Mouse (Mus musculus) embryo, embryonic 11.5 days (tissue): ENCODE results near the gene Esyt3.
A peak's percentile ranks its signal among the peaks of the same experiment; 100 is the strongest.

Experiments
- DNase-seq: peaks from one replicate; pipeline ENCODE4 v3.0.0-alpha.2; 2012; ENCODE audit warnings: low read depth, low spot score

The Esyt3 gene

GRCm38 (mm10) chr9:99357921-99358692, at the start of gene Esyt3:
Esyt3 (minus strand) TSS chr9:99358557.
- no peak for DNase-seq

GRCm38 (mm10) chr9:99401288-99401974, 43.1 kb upstream of the Esyt3 start:
- no peak for DNase-seq

- DNase-seq: no peak
Observed at GRCm38 (mm10) chr9:99400781-99401180, 42.4 kb upstream of the Esyt3 start.

DNA sequence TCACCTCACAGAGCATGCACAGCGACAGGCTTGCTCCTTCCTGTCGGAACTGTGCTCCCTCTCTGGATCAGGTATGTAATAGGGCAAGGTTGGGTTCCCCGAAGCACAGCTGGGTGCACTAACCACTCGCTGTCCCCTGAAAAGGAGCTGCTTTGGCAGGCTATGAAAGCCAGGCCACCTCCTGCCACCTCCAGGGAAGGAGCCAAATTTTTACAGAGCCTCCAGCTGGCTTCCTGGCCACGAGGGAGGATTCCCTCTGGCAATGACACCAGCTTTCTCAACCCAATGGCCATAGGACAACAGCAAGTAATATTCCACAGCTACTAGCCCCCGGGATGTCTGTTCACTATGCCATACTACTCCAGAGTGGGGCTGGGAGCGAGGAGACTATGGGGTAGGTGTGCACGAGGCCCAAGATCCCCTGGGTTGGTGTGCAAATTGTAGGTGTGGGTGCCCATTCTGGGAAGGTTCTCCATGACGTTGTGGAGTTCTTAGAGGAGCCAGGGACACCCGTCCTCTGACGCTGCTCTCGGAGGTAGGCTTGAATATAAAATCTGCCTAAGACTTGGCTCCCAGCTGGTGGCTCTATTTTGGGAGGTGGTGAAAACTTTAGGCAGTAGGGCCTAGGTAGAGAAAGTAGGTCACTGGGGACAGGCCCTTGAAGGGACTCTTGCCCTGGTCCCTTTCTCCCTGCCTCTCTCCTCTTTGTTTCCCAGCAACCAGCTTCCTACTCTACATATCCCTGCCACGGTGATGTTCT, 38.9 kb upstream of the Esyt3 start:
- DNase-seq: no peak

DNA sequence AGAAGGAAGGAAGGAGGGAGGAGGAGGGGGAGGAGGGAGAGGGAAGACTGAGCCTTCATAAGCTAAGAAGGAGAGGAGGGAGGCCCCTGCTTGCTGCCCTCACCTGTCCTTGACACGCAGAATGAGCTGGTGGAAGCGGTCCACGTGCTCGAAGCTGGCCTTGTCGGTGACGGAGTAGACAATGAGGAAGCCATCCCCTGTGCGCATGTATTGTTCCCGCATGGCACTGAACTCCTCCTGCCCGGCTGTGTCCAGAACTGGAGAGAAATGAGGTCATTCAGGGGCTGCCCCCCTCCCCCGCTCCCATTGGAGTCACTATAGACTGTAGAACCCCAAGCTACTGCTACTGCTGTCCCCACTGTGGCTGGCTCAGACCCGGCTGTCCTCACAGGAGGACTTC, 36.0 kb upstream of the Esyt3 start:
- DNase-seq: no peak

DNA sequence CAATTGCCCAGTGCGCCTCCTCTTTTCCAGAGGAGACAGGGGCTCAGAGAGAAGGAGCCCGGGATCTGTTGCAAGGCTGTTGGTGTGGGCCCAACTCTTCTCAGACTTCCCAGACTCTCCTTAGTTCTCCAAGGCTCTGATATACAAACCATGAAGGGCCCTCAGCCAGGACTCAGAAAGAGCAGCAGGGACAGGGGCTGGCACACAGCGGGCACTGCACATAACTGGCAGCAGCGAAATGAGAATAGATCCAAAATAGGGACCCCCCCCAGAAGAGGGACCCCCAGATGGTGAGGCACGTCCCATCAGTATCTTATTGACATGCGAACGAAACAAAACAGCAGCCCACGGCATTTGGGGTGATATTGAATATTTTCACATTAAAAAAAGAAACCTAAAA, 34.8 kb upstream of the Esyt3 start:
- DNase-seq: no peak

- no peak for DNase-seq
Observed at GRCm38 (mm10) chr9:99391557-99391956, 33.2 kb upstream of the Esyt3 start.

DNA sequence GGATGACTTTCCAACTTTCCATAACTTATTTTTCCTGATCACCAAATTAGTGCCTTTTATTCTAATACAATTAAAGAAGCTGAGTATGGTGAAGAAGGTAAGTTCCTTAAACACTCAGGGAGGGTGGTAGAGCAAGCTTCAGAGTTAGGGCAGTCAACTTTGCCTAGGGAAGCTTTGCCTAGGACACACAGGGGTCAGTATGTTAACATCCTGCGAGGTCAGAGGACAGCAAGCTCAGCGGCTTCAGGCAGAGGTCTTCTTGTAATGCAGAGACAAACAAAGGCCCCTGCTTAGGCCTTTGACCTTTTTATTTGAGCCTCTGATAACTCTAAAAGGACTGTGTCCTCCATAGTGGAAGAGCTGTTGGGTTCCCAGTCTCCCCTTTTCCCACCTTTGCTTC, 32.4 kb upstream of the Esyt3 start:
- no peak for DNase-seq

DNA sequence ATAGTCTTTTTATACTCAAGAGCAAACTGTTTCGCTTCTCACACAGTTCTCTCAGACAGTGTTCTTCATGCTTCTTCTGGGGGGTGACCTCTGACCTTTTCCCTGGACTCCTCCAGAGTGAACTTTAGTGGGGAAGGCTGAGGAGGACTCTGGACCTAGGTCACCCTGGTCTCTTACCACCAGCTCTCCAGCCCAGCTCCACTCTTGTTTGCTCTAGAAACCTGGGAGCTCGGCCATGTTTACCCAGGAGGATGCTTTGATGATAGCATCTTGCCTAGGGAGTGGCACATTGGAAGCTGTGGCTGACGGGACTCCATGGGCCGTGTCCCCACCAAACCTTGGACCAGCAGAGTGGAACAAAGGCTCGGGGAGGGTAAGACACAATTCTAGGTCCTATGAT, 31.8 kb upstream of the Esyt3 start:
- DNase-seq: no peak

- no peak for DNase-seq
Observed at GRCm38 (mm10) chr9:99389506-99389905, 31.1 kb upstream of the Esyt3 start.

DNA sequence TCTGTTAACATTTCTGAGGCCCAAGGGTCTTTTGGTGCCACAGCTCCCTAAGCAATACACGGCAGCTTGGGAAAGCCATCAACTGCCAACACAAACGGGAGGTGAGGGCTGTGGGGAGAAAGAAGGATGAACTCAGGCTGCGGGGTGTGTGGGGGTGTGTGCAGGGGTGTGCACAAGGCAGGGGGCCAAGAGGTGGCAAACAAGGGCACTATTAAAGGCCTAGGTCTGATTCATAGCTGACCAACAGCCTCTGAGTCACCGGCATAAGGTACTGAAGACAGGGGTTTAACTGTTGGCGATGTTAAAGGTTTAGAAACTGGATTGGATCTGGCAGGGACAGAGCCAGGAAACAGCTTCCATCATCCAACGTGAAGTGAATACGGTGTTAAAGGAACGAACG, 30.5 kb upstream of the Esyt3 start:
- no peak for DNase-seq

DNA sequence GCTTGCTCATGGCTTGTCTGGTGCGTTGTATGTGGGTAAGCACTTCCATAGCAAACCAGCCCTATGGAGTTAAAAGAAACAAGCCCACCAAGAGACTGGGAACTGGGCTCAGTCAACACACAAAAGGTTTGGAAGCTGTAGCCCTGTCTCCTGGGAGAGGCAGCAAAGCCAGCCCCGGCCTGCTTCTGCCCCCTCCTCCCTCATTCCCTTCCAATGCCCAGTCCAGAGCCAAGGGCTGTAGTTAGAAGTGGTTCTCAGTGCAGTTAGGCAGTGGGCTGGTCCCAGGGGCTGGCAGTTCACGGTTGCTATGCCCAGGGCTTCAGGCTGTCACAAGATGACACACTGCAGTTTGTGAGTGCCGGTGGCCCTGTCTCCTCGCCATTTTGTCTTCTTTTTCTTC, 29.7 kb upstream of the Esyt3 start:
- DNase-seq: no peak

GRCm38 (mm10) chr9:99382556-99382955, 24.2 kb upstream of the Esyt3 start:
- DNase-seq: no peak

- no peak for DNase-seq
Observed at GRCm38 (mm10) chr9:99379194-99379593, 20.8 kb upstream of the Esyt3 start.

DNA sequence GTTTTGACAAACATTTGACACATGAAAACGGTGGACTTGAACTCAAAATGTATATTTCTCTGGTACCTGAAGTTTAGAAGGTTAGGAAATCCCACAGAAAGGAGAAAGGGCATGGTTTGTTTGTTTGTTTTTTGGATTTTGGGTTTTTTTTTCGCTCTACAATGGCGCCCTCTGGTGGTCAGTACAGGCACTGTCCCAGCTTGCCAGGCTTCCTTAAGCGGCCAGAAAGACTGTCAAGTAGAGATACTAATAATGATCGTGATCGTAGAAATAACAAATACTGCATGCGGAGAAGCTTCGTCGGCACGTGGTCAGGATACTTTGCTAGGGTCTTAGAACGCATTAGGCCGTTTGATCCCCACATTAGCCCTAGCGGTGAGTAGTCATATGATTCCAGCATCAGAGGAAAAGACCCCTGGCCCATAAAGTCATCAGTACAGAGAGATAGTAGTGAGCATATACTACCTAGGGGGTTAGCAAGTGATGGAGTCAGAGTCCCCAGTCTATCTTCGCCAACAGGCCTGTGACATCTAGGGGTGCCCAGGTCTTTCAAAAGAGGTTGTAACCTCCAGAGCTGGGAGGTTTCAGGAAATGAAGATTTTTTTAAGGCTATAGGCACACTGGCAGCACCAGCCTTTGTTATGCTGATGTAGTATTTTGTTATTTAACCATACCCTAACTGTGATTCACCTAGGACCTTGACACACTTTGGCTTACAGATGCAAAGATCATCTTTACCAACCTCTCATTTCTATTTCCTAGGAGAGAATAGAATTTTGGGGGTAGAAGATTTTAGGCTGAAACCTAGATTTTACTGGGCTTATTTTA, 18.4 kb upstream of the Esyt3 start:
- DNase-seq: peak; percentile 20

DNA sequence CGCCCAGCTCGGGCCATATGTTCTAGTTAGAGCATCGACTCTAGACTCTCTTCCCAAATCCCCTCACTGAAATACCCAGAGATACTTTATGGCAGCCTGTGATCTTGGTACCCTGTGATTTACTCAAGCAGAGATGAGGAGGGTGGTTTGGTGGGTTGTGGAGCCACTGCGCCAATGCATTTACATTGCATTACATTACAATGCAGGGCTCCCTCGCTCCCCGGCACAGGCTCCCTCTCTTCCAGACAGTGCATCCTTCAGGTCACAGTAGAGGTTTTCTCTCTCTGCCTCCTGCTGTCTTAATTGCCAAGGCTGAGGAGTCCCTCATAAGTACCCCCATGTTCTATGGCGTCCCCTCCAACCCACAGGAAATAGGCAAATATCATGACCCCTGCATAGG, 10.1 kb upstream of the Esyt3 start:
- DNase-seq: no peak

GRCm38 (mm10) chr9:99365906-99366305, 7.5 kb upstream of the Esyt3 start:
- DNase-seq: no peak

DNA sequence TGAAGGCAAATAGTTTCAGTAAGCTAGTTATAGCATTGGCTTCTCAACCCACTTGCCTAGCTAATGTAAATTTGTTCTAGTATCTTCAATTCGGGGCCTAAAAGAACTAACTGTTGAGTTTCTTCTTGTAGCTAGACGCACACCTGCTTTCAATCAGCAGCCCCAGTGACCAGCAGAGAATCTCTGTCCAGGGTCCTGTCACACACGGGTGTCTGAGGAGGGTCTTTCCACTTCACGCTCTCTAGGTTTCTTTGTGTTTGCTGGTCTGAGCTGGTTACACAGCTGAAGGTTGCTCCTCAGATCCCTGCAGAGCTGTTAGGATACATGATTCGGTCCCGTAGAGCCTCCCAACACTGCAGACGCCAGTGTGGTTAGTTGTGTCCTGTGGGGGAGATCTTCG, 4.7 kb upstream of the Esyt3 start:
- no peak for DNase-seq

GRCm38 (mm10) chr9:99361946-99362345, 3.6 kb upstream of the Esyt3 start:
- DNase-seq: no peak

DNA sequence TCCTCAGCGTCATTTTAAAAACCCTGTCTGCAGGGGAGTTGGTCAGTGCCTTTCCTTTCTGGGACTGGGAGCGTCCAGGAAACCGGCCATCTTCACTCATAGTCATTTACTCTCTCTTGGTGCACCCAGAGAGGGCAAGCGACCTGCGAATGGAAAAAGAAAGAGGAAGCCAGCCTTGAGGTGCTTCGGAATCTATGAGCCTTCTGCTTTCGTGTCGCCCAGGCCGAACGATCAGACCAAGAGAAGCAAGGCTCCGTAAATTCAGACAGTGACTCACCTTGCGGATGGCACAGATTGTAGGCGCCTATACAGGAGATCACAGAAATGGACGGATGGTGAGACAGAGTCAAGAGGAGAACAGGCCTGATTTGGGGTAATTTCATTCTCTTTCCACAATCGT, 655 bp upstream of the Esyt3 start:
- no peak for DNase-seq

DNA sequence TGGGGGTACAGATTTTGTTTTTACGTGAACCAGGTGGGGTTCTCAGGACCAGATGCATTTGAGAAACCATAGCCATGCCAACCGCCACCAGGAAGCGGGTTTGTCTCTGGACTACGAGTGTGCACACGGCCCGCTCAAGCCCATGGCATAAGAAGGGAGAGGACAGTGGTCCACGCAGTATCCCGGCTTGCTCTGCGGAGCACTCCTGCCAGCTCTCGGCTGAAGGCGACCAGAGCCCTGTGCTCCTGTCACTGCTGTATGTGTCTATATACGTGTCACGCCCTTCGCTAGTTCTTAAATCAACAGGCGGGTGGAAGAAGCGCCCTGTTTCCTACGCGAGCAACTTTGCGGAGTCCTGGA, 816 bp downstream of the Esyt3 start:
- no peak for DNase-seq

DNA sequence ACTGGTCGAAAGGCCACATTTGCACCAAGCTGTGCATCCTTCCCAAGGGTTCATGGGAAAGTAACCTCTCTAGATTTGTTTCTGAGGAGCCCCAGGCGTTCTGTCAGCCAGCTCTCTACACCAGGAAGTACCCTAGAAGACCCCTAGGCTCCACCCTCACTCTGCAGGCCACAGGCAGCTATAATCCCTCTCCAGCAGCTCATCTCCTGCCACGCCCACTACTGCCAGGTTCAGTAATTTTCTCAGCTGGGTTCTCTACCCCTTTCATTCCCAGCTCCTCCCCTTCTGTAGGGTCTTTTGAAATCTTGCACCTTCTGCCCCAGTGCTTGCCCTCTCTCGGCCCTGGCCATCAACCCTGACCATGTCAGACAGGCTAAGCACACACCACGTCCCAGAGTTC, 2.4 kb downstream of the Esyt3 start:
- DNase-seq: no peak
